Mouse (Mus musculus) G1E (cell line): ENCODE measurements around the gene Chst10. TPM values are rescaled to one million over a fixed set of nuclear protein-coding genes. Genes with fewer than 3 reads are reported as not detected.

ENCODE experiments used
- ATAC-seq: 2 replicates; pipeline ENCODE4 v1.8.0; 2016; ENCODE audit warnings: mild to moderate bottlenecking; ENCODE audit not compliant: insufficient number of reproducible peaks, poor library complexity, low FRiP score, severe bottlenecking; ENCODE audit errors: extremely low read depth
- DNase-seq: peaks from one replicate; pipeline ENCODE4 v3.0.0; 2012; ENCODE audit warnings: low spot score
- H3K27me3 ChIP-seq: 2 replicates; pipeline ENCODE4 v1.6.1; 2012; ENCODE audit warnings: mild to moderate bottlenecking, low read length, inconsistent platforms; ENCODE audit not compliant: insufficient read depth
- H3K36me3 ChIP-seq: replicated peaks from 2 replicates; pipeline ENCODE3; 2012; ENCODE audit warnings: mild to moderate bottlenecking, inconsistent platforms
- H3K4me1 ChIP-seq: 2 replicates; pipeline ENCODE4 v1.6.1; 2012; ENCODE audit warnings: low read depth, low read length, inconsistent platforms, mixed read lengths; ENCODE audit not compliant: insufficient read depth
- H3K4me3 ChIP-seq: 2 replicates; pipeline ENCODE4 v1.5.1; 2012; ENCODE audit warnings: low read depth, mild to moderate bottlenecking, inconsistent platforms, low read length, moderate library complexity, mixed read lengths
- H3K9me3 ChIP-seq: replicated peaks from 2 replicates; pipeline ENCODE4 v1.6.1; 2012; ENCODE audit warnings: inconsistent platforms
- CTCF ChIP-seq: IDR thresholded peaks from 2 replicates; pipeline ENCODE4 v1.5.1; 2012; ENCODE audit warnings: low read depth, low read length, inconsistent platforms, mixed read lengths
- GATA1 ChIP-seq: IDR thresholded peaks from 2 replicates; pipeline ENCODE4 v1.6.1; 2012; ENCODE audit warnings: borderline replicate concordance, low read length, inconsistent platforms, mixed read lengths
- GATA2 ChIP-seq: IDR thresholded peaks from 2 replicates; pipeline ENCODE4 v1.6.1; 2012; ENCODE audit warnings: low read depth, low read length, inconsistent platforms, borderline replicate concordance
- POLR2AphosphoS5 ChIP-seq: IDR thresholded peaks from 2 replicates; pipeline ENCODE4 v1.6.1; 2012; ENCODE audit warnings: low read depth, low read length, inconsistent platforms; ENCODE audit not compliant: insufficient replicate concordance
- TAL1 ChIP-seq: conservative IDR thresholded peaks from 2 replicates; pipeline ENCODE4 v1.6.1; 2012; ENCODE audit warnings: low read depth, low read length, inconsistent platforms, mixed read lengths
- polyA plus RNA-seq: library from polyadenylated mRNA; stranded (reverse); fragments of >175 nt; gene quantifications from 2 replicates; pipeline ENCODE4 v1.2.3, GENCODE M21; 2012
- total RNA-seq, 2 experiments: library from RNA; stranded (forward) in 1 of 2; stranded (reverse) in 1 of 2; fragments of 200-1000 nt in 1 of 2; fragments of >200 nt in 1 of 2; fragmentation: Nextera tagmentation in 1 of 2; gene quantifications; 2 replicates each; pipeline ENCODE4 v1.2.3; 2014 to 2017

Chst10 gene
- total and polyA plus RNA-seq, 3 experiments: 19.7 to 124 (median 45.6) TPM

DNA sequence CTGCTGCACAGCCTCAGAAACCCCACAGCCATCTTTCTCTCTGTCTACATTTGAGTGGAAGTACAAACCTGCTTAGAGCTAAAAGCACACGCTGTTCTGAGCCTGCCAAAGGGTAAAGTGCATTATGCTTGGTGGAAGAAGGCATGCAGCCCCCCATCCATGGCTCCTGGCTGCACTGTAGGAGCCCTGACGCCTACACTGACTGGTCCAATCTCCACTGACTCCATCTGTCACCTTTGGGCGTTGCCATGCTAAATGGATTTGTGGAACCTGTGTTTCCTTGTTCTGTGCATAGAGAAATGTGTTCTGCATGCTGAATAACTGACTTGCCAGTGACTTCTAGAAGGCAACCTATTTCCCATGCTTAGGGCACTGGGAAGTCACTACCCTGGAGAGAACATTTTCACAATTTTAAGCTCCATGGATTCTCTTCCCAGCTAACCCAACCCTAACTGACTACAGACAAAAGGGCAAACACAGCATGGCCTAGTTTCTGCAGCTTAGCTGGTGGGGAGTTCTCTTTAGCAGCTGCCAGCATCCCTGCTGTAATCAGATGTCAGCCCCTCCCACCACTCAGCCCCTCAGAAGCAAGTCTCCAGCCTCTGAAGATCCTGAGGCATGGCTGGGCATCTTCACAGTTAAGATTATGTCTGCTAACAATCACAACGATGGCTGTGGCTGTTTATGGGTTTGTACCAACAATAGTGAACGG lies 21.1 kb downstream of the Chst10 start:
- H3K9me3 ChIP-seq: peaks cover 3% of the 10 kb centered on the region; the same call in 1 of the 2 replicates
- no peaks in the 10 kb centered on the region for H3K27me3 ChIP-seq
- ATAC-seq: no peak
- H3K4me3 ChIP-seq: no peak overlapping the region
- TF ChIP-seq POLR2AphosphoS5 (no peak), GATA1 (no peak), CTCF (no peak), TAL1 (no peak), GATA2 (no peak)
- H3K36me3 ChIP-seq: peaks cover 56% of the 10 kb centered on the region
- DNase-seq: no peak
- H3K4me1 ChIP-seq: peaks cover 33% of the 10 kb centered on the region

DNA sequence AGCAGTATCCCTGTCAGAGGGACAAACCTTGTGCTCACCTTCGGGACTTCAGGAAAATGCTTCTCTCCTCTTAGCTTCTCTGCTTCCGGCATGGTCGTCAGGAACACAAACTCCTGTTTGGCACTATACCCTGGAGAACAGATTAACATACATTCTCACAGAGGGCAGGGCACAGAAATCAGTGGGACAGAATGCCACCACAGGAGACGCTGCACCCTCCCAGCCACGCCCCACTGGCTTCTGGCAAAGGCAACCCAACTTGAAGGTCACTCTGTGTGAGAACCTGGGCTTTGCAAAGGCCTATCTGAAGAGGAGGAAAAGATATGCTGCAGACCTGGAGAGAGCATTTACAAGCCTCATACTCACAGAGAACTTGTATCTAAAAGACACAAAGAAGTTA lies 24.1 kb downstream of the Chst10 start:
- no peaks in the 10 kb centered on the region for H3K9me3 ChIP-seq
- no peak for TF ChIP-seq CTCF
- no peak for TF ChIP-seq POLR2AphosphoS5
- TF ChIP-seq GATA2: no peak
- no peak for TF ChIP-seq GATA1
- no peak for TF ChIP-seq TAL1
- H3K36me3 ChIP-seq: peaks cover 84% of the 10 kb centered on the region
- H3K4me1 ChIP-seq: peaks cover 26% of the 10 kb centered on the region
- no peaks in the 10 kb centered on the region for H3K27me3 ChIP-seq
- no peak overlapping the region for H3K4me3 ChIP-seq
- DNase-seq: no peak
- ATAC-seq: no peak

GRCm38 (mm10) chr1:38871834-38872233 lies 26.1 kb downstream of the Chst10 start:
- peaks cover 24% of the 10 kb centered on the region for H3K4me1 ChIP-seq
- H3K9me3 ChIP-seq: no peaks in the 10 kb centered on the region
- no peak for DNase-seq
- peaks cover 90% of the 10 kb centered on the region for H3K36me3 ChIP-seq
- no peak overlapping the region for H3K4me3 ChIP-seq
- no peak for ATAC-seq
- H3K27me3 ChIP-seq: no peaks in the 10 kb centered on the region
- TF ChIP-seq GATA1: no peak
- no peak for TF ChIP-seq CTCF
- no peak for TF ChIP-seq GATA2
- no peak for TF ChIP-seq POLR2AphosphoS5
- no peak for TF ChIP-seq TAL1

DNA sequence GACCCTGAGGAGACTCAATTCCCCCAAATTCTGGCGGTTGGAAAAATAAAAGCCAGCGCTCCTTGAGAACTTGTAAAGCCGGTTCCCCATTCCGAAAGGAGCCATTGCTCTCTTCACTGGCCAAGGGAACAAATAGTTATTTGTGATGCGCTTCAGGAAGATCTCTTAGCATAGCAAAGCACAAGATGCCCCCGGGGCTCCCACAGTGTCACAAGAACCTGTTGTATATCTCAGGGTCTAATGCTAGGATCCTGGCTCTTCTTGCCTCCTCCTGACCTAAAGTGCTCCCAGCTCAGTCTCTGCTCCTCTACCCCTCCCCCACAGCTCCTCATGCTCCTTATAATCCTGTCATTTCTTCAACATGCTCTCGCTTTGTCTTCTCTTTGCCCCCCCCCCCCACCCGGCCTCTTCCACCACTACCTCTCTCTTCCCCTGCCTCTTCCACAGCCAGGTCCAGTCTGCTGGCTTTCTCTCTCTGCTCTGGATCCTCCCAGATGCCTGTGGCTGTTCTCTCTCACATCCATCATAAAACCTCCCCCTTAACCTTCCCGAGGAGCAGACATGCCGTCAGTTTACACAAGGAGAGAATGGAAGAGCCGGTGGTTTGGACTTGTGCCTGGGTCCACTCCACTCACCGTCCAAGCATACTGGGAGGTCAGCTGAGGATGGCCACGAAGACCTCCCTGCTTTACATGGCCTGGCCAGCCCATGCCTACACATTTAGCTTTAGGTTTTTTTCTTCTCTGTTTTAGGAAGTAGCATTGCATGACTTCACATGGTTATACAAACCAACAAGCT lies 28.4 kb downstream of the Chst10 start:
- Histone ChIP-seq H3K27me3 (no peaks in the 10 kb centered on the region), H3K4me1 (peaks cover 19% of the 10 kb centered on the region), H3K4me3 (no peak overlapping the region), H3K9me3 (no peaks in the 10 kb centered on the region), H3K36me3 (peaks cover 95% of the 10 kb centered on the region)
- no peak for ATAC-seq
- no peak for DNase-seq
- no peak for TF ChIP-seq TAL1
- no peak for TF ChIP-seq CTCF
- TF ChIP-seq POLR2AphosphoS5: no peak
- no peak for TF ChIP-seq GATA2
- no peak for TF ChIP-seq GATA1

DNA sequence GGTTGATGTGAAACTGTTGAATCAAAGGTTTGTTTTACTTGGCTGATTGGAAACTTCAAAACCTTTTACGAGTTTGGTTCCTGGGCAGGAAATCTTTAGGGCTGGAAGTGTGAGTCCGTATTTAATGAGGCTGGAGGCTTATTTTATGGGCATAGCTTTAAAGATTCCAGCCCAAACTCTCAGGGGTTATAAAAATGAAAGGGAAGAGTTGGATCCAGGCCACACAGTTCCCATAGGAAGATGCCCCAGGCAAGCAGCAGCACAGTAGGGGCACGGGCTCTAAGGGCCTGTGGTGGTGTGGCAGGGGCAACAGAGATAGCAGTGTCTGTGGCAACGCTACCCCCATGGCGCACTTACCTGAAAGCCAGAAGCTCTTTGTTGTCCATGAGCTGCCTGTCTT lies 31.7 kb downstream of the Chst10 start:
- H3K4me1 ChIP-seq: peaks cover 26% of the 10 kb centered on the region
- H3K36me3 ChIP-seq: peaks cover 78% of the 10 kb centered on the region
- DNase-seq (no peak), ATAC-seq (no peak)
- no peaks in the 10 kb centered on the region for H3K27me3 ChIP-seq
- H3K9me3 ChIP-seq: no peaks in the 10 kb centered on the region
- H3K4me3 ChIP-seq: no peak overlapping the region
- TF ChIP-seq TAL1 (no peak), POLR2AphosphoS5 (no peak)

DNA sequence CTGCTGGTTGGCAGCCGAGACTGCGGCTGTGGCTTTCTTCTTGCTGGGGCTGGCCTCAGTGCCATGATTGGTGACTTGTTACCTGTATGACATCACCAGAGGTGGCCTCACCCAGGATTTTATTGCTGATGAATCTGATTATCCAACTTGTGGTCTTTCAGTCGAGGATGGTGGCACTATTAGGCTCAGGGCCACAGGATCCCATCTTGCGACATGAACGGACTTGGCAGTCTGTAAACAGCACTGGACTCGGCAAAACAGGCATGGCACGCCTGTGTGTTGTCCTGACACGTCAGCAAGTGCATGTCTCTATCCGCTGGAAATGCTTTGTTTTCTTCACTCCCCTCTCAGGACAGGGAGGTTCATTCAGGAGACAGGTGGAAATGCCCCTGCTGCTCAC lies 33.6 kb downstream of the Chst10 start:
- H3K9me3 ChIP-seq: no peaks in the 10 kb centered on the region
- DNase-seq (no peak), ATAC-seq (no peak)
- peaks cover 38% of the 10 kb centered on the region for H3K4me1 ChIP-seq
- H3K4me3 ChIP-seq: no peak overlapping the region
- no peak for TF ChIP-seq CTCF
- TF ChIP-seq POLR2AphosphoS5: 0 out of 2 replicates have a peak, but pooled peaks have one; percentile 48
- no peaks in the 10 kb centered on the region for H3K27me3 ChIP-seq
- peaks cover 61% of the 10 kb centered on the region for H3K36me3 ChIP-seq
